Mouse (Mus musculus): ENCODE measurements around the gene Tbce.
"Not testable (repeated sequence)": the region's sequence is repeated elsewhere in the genome, so short reads cannot be mapped to it uniquely, and the experiment has no call there.

The Tbce gene

DNA sequence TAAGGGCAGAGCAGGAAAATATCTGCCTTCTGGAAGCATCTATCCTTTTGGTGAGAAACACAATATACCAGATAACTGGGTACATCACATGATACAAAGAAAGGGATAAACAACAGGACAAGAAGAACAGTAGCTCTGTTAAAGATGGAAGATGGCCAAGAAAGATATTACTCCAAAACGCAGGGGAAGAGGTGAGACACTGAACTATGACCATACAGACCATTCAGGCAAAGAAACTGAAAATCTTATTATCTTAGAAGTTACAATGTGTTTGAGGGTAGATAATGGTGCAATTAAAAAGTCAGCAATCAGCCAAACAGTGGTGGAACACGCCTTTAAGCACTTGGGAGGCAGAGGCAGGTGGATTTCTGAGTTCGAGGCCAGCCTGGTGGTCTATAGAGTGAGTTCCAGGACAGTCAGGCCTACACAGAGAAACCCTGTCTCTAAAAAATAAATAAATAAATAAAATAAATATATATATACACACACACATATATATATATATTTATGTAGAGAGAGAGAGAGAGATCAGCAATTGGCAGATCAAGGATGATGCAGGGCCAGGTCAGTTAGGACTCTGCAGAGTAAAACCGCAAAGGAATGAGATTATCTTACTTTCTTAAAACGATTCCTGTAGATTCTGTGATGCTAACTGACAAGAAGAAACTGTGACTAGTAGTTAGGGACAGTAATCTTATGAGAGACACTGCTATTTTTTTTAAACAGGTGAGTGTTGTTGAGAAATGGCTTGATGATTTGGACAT is 5.9 kb downstream of the Tbce start:
- no peak for DNase-seq (ENCODE audit: low read depth)

DNA sequence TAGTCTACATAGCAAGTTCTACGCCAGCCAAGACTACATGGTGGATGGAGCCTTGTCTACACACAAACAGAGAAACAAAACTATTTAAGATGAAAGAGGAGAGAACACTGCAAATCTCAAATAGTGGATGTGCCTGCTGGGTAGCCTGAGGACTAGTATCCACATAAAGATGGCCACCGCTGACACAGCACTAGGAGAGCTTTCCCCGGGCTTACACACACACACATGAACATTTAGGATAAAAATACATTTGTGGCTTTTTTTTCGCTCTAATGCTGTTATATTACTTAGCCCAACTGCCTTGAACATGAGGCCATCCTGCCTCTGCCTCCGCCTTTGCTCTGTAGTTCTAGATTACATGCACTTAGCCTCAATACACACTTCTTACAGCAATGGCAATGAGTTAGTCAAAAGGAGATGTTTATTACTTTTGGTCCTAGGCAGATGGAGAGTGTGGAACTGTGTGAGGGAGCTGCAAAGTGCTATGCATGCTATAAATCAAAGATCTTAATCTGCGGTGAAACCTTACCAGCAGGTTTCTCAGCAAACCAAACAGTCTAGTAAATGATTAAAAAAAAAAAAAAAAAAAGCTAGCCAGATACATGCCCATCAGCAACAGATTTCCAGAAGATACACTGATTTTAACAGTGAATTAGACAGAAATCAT is 13.2 kb downstream of the Tbce start:
- DNase-seq (ENCODE audit: low read depth): no peak

DNA sequence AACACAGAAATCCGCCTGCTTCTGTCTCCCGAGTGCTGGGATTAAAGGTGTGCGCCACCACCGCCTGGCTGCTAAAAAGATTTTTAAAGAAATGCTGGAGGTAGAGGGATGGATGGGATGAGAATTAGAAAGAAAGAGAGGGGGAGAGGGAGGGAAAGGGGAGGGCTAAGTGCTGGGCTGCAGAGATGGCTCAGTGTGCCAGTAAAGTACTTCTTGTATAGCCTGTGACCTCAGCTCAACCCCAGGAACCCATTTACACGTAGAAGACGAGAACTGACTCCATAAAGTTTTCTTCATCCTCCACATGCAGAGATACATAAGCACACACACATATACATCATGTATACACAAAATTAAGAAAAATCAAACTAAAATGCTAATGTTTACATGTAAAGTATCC is 13.9 kb downstream of the Tbce start:
- no peak for DNase-seq (ENCODE audit: low read depth)

DNA sequence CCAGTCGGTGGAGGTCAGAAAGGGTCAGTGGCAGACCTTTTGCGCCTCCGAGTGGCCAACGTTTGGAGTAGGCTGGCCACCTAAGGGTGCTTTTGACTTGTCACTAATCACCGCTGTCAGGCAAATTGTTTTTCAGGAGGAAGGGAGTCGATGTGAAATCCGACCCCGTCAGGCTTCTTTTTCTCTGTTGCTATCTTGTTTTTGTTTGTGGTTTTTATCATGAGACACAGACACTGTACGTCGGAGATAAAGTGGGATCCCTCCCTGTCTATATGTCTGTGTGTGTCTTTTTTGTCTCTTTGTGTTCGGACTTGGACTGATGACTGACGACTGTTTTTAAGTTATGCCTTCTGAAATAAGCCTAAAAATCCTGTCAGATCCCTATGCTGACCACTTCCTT is 18.0 kb downstream of the Tbce start:
- DNase-seq (ENCODE audit: low read depth): not testable (repeated sequence)

DNA sequence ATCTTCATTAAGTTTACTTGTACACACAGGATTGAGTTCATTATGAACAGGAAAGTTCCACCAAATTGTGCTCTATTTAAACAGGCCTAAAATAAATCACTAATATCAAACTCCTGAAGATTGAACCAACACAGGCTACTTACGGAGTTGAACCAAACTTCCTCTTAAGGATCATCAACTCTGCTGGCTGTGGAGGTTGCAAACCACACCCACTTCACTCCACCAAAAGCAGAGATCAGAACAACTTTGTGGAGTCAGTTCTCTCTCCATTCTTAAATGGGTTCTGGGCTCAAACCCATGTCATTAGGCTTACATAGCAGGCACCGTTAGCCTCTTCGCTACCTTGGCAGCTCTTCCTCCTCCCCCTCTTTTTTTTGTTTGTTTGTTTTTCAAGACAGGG is 20.6 kb downstream of the Tbce start:
- DNase-seq (ENCODE audit: low read depth): no peak

DNA sequence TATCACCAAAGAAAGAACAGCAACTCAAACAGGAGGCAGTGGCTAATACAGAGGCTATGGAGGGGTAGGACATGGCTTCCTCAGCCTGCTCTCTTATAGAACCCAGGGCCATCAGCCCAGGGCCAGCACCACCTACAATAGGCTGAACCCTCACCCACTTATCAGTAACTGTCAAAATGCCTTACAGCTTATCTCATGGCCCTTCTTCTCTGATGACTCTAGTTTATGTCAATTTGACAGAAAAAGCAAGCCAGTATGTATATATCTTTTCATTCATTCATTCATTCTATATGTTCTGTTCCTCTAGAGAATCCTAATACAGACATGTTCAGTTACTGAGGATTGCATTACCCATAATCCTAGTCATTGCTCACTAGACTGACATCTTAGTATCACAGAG is 21.2 kb downstream of the Tbce start:
- DNase-seq (ENCODE audit: low read depth): no peak

DNA sequence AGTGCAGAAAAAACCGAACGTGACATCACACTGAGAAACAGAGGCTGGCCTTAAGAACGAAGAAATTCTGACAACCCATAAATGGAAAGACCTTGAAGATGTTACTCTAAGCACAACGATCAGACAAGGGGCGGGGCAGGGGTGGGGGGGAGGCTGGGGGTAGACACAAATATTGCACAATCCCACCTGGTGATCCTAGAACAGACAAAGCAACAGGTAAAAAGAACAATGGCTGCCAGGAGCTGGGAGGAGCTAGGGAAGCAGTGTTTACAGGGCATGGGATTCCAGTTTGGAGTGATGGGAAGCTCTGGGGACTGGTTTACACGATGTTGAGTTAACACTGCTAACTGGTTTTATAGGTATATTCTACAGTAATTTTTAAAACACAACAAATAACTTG is 23.8 kb downstream of the Tbce start:
- DNase-seq (ENCODE audit: low read depth): no peak

DNA sequence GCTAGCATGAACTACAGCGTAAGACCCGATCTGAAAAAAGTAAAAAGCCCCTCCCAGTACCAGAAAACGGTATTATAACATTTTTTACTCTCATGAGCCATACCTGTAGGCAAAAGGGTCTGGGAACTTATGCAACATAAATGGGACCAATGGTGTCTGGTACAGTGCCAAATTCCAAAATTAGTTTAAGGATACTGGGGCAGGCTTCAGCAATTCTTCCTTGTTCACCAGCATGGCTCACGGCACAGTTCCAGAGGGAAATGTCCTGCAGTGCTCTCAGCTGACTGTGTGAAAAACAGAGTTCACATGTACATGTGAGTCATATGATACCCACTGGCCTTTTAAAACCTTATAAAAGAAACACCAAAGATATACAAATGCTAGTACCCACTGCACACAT is 24.9 kb downstream of the Tbce start:
- DNase-seq (ENCODE audit: low read depth): no peak

DNA sequence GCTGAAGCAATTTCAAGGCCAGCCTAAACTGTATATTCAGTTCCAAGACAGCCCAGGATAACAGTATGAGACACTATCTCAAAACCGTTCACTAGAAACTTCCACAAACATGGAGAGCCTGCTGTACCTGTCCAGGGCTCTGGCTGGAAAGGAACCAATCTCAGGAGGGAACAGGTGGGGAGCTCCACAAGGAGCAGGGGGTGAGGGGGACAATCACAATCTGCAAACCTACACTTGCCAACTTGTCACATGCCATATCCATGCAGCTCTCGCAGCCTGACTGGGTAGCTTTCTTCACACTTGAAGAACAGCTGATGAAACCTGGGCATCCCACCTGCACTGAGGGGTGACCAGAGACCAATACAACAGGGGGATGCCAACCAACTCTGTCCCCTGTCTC is 25.4 kb downstream of the Tbce start:
- no peak for DNase-seq (ENCODE audit: low read depth)

DNA sequence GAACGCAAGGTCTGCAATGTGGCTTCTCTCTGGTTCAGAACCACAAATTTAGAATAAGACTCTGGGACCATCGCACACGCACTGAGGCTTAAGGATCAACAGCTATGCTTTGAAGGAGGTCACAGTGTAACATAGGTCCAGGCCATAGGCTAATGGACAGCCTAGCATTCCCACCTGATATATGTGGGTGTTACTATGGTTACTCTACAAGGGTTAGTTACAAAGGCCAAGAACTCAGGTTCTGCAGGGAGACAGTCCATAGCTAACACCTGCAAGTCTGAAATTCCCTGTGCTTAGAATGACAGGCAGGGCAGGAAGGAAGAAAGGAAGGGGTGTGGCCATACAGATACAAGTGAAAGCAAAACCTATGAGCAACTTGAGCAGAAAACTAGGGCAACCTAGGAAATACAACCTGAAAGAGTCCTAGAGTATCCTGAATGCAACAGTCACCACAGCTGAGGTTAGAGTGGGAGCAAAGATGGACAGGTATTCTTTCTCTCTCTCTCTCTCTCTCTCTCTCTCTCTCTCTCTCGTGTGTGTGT is 27.9 kb downstream of the Tbce start:
- no peak for DNase-seq (ENCODE audit: low read depth)

DNA sequence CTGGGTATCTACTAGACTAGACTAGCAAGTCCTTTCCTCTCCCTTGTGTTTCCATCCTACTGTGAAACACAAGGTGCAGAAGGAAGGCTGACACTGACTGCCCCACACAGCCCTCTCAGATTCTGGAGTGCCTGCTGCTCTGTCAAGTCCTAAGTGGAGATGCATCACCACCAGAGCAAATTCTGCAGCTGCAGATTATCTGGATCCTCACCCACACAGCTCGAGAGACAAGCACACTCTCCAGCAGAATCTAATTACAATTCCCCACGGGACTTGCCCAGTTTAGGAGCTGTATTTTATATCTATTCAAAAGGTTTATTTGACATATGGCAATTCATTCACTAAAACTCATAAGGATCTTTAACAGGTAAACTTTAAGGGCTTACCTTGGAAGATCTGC is 33.4 kb downstream of the Tbce start:
- DNase-seq (ENCODE audit: low read depth): no peak

DNA sequence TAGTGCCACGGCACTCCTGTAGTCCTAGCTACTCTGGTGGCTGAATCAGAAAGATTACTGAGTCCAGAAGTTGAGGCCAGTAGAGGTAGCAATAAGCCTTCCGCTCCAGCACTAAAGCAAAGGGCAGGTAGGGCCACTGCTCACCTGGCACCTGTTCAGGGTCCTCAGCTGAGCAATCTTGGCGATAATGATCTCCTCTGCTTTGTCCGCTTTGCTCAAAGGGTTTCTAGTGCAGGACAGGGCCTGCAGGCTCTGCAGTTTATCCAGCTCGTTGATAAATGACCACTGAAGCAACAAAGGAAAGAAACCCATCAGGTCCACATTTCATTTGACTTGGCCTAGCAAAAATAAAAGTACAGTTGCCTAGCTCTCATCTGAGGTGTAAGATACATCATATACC is 34.4 kb downstream of the Tbce start:
- DNase-seq (ENCODE audit: low read depth): no peak

DNA sequence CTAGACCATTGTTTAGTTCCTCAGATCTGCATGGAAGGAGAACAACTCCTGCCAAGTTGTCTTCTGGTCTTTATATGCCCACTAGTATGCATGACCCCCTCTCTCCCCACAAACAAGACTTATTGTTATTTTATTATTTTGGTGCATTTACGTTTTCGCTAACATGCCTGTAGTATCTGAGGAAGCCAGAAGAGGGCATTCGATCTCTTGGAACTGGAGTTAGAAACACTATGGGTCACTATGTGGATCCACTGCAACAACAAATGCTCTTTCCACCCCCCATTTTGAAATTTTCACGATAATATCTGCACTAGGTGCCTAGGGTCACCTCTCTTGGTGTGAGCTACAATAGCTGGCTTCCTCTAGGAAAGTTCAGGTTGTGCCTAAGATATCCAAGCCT is 35.4 kb downstream of the Tbce start:
- peak; percentile 5 for DNase-seq (ENCODE audit: low read depth)

DNA sequence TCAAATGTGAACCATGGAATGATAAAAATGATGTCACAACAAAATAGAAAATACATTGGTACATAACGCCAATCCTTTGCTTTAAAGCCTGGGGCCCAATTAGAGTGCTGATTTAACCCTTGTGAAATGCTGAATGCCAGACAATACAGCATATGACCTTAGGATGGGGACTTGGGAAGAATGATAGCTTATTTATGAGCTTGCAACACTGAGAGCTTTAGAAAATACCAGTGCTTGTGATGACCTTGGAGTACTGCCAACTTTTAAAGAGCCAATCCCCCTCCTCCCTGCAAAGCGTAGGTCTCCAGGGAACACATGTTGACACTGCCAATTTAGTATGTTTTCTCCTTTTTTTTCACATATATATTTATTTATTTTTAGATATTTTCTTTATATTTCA is 36.7 kb downstream of the Tbce start:
- DNase-seq (ENCODE audit: low read depth): no peak

DNA sequence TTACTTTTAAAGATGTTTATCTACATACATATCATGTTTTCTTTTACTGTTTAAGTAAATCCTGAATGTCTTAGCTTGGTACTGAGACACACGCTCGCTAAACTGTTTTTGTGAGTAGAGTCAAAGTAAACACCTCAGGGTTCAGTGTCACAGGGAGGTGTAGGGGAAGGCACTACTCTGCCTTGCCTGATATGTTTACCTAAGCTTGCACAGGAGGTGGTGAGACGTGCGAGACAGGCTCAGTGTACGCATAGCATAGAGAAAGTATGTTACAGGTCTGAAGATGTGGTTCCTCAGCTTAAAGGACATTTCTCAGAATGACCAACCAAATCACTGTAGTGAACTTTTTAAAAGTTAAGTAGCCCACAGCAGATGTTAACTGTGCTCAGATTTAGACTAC is 42.0 kb downstream of the Tbce start:
- no peak for DNase-seq (ENCODE audit: low read depth)

DNA sequence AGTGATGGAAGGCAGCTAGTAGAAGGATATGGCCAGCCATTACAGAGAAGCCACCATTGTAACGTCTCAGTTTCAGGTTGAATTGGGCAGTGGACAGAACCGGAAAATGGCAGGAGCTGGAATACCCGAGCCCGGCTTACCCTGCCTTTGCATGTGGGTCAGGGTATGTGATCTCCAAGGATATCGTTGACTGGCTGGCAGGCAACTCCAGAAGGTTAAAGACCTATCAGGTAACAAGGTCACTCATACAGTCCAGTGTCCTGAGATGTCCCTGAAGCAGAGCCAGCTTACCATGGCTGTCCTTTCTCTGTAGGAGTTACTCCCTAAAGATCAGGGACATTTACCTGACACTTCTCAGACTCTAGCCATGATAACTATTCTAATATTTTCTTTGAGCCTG is 44.4 kb downstream of the Tbce start:
- DNase-seq (ENCODE audit: low read depth): no peak

DNA sequence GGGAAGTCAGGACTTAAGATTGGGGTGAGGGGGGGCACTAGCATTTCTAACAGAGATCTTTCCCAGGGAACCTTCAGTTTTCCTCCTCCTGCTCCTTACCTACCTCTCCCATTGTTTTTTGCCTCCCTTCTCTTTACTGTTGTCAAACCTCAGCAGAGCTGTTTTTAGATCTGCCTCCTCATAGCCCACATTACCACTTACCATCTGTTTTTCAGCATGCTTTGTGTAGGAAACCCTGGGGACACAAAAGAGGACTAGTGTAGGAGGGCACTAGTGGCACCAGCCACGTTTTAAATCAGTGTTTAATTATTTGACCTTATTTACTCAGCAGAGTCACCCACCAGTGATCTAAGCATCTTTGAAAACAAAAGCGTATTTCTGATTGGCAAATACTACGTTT is 46.4 kb downstream of the Tbce start:
- DNase-seq (ENCODE audit: low read depth): no peak

DNA sequence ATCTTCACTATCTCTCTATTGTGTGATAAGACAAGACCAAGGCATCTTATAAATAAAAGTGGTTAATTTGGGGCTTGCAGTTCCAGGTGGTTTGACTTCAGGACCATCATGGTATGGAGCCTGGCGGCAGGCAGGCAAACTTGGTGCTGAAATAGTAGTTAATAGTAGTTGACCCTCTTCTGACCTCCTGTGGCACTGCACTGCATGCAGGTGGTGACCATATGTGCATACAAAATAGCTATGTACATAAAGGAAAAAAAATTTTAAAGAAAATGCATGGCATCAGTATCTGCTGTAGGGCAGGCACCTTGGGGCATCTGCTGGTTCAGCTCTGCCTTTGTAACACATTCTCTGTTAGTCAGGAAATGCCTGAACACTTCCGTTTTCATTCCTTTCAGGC is 49.0 kb downstream of the Tbce start:
- DNase-seq (ENCODE audit: low read depth): no peak

DNA sequence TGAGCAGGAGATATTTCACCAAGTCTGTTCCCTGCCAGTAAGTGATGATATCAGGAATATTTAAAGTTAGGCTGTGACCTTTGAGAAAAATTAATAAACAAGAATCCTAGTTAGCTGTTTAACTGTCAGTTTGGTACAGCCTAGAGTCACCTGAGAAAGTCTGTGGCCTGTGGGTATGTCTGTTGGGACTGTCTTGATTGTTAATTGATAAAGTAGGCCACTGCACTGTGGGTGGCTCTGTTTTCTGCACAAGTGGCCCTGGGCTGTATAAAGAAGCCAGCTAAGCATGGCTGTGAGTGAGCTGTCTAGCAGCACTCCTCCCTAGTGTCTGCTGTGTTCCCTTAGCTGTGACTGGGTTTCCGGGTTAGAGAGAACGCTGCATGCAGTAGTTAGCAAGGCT is 50.3 kb downstream of the Tbce start:
- DNase-seq (ENCODE audit: low read depth): no peak

DNA sequence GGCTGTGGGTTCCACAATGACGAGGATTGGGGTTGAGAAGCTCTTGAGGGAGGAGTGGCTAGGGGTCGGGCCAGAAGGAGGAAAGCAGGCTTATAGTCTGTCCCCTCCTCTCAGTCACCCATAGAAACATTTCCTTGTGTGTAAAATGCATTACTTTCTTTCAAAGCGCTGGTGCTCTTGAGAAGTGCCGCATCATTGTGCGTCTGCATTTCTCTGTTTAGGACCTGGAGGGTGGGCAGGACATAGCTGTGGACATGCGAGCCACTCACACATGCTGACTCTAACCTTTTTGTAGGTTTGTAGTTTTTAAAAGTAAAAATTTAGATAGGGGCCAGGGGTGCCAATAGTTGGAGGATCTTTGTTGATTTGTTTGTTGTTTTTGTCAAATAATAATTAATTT is 55.9 kb downstream of the Tbce start:
- no peak for DNase-seq (ENCODE audit: low read depth)

DNA sequence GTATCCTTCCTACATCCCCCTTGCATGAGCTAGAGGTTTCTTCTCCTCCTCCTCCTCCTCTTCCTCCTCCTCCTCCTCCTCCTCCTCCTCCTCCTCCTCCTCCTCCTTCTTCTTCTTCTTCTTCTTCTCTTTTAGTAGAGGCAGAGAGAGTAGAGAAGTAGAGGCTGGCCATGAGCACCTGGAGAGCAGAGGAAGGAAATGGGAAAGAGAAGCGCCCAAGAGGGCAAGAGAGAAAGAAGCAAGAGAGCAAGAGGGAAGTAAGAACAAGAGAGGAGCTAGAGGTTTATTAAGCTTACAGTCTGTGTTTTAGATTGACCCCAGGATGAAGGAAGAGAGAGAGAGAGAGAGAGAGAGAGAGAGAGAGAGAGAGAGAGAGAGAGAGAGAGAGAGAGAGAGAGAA is 57.6 kb downstream of the Tbce start:
- DNase-seq (ENCODE audit: low read depth): not testable (repeated sequence)

DNA sequence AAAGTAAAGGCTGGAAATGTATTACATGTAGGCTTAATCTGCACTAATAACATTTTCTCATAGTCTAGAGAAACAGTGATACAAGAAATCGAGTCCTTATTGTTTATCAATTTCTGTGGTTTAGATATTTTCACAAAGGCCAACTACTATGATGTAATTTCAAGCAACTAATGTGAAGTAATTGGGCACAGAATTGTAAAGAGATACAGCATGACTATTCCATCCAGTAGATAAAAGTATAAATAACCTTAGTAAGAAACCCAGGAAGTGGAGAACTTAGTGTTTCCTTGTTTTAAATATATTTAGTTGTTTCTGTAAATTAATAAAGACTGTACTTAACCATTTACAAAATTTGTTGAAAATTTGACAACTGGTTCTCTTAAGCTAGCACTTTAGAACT is 69.6 kb downstream of the Tbce start:
- no peak for DNase-seq (ENCODE audit: low read depth)

DNA sequence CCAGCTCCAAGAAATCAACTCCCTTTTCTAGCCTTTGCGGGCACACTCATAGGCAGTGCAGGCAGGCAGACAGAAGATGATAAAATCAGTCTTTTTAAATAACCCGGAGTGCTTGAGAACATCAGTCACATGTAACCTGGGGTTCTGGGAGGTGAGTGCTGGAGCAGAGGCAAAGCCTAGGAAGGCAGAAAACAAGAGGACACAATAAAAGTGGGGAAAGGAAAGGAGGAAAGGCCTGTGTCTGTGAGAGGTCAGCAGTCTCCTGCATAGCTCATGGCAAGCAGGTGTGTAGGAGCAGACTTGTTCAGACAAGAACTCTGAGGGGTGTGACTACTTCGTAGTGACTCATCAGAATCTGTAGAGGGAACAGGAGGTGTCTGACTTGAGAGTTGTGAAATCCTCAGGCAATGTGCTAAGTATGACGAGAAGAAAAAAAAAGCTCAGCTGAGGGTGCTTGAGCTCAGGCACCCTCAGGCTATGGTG is 70.8 kb downstream of the Tbce start:
- peak; percentile 48 for DNase-seq (ENCODE audit: low read depth)

DNA sequence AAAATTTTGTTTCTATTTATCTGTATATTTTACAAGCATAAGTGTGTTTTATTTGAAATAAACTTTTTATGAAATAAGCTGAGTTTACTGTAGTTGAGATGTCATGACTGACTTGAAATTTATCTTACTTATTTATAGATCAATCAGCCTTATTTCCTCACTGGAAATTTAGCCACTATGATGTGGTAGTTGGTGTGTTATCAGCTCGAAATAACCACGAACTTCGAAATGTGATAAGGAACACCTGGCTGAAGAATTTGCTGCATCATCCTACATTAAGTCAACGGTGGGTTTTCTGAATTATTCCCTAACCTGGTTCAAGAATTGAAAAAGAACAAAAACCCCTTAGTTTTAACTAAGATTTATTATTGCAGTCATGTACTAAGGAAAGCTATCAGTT is 73.3 kb downstream of the Tbce start:
- DNase-seq (ENCODE audit: low read depth): no peak

Measured in fibroblast of lung, adult 2 months (primary cell).